Mouse (Mus musculus) small intestine, adult 2 months (tissue): ENCODE results near the gene Slc12a5. TPM values are rescaled to one million over a fixed set of nuclear protein-coding genes. Genes with fewer than 3 reads are reported as not detected.

Source experiments
- H3K27ac ChIP-seq: fragments of 200-500 bp; 2 replicates; pipeline ENCODE4 v1.5.1; 2012; ENCODE audit warnings: low read depth, low read length, control low read depth, inconsistent platforms; ENCODE audit not compliant: insufficient read depth
- H3K27me3 ChIP-seq: fragments of 200-500 bp; 2 replicates; pipeline ENCODE4 v1.6.1; 2012; ENCODE audit warnings: mild to moderate bottlenecking, moderate library complexity, low read length, inconsistent platforms; ENCODE audit not compliant: control insufficient read depth, insufficient read depth
- H3K36me3 ChIP-seq: fragments of 200-500 bp; 2 replicates; pipeline ENCODE4 v1.6.1; 2012; ENCODE audit warnings: mild to moderate bottlenecking, low read length, control low read depth, inconsistent platforms; ENCODE audit not compliant: control insufficient read depth, insufficient read depth
- H3K4me1 ChIP-seq: fragments of 200-500 bp; 2 replicates; pipeline ENCODE4 v1.6.1; 2012; ENCODE audit warnings: low read length, inconsistent platforms, mixed read lengths; ENCODE audit not compliant: control insufficient read depth, insufficient read depth, insufficient read length
- H3K4me3 ChIP-seq: fragments of 200-500 bp; 2 replicates; pipeline ENCODE4 v1.5.1; 2012; ENCODE audit warnings: low read depth, mild to moderate bottlenecking, control low read depth, inconsistent platforms, low read length, moderate library complexity
- CTCF ChIP-seq: fragments of 200-500 bp; IDR thresholded peaks from 2 replicates; pipeline ENCODE4 v1.5.1; 2012; ENCODE audit warnings: low read depth, mild to moderate bottlenecking, control low read depth, inconsistent platforms, low read length, moderate library complexity, mixed read lengths; ENCODE audit not compliant: insufficient replicate concordance, insufficient read length; ENCODE audit errors: extremely low read depth
- POLR2A ChIP-seq: fragments of 200-500 bp; IDR thresholded peaks from 2 replicates; pipeline ENCODE4 v1.6.1; 2012; ENCODE audit warnings: low read depth, mild to moderate bottlenecking, control low read depth, inconsistent platforms, low read length, moderate library complexity
- WGBS: fragments of 180-500 bp; shearing (Covaris S2); methylation state at CpG from one replicate; pipeline ENCODE4 v1.1.7; 2018; 5-methylcytosine and 5-hydroxymethylcytosine counted together
- polyA plus RNA-seq: library from polyadenylated mRNA; depleted of rRNA; stranded (reverse); fragments of >200 nt; gene quantifications from 2 replicates; pipeline ENCODE4 v1.2.3, GENCODE M21; 2012

The Slc12a5 gene
- polyA plus RNA-seq, 1 experiment = 0.60 TPM

DNA sequence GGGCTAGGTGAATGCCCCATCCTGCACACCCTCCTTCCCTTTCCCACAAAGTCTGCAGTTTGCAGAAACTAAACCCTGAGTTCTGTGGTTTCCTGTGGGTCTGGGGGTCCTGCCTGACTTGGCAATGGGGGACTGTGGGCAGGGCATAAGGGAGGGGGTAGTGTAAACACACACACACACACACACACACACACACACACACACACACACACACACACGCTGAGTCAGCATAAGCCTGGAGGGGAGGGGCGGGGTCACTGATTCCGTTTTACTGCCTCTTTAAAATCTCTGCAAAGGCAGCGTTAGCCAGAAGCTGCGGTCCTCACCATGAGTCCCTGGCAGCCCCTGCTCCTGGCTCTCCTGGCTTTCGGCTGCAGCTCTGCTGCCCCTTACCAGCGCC is 12.7 kb upstream of the Slc12a5 start:
- Histone ChIP-seq H3K36me3 (no peaks in the 10 kb centered on the region), H3K4me3 (peak overlapping the region; percentile 43), H3K27me3 (peaks cover 31% of the 10 kb centered on the region), H3K27ac (no peak overlapping the region), H3K4me1 (no peaks in the 10 kb centered on the region; the same call in 1 of the 2 replicates)
- WGBS = 6% methylated on average over 7 of the region's 7 CpGs
- TF ChIP-seq CTCF (no peak), POLR2A (no peak)

DNA sequence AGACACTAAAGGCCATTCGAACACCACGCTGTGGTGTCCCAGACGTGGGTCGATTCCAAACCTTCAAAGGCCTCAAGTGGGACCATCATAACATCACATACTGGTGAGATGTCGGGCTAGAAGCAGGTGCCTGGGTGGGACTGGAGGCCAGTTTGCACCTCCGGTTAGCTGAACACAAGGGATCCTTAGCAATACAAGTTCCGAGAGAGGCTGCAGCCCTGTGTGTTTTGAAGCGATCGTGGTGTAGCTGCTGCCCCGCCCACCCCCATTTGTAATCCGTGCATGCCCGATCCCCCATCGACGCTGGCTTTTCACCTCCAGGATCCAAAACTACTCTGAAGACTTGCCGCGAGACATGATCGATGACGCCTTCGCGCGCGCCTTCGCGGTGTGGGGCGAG is 11.6 kb upstream of the Slc12a5 start:
- TF ChIP-seq CTCF (no peak), POLR2A (no peak)
- H3K36me3 ChIP-seq = no peaks in the 10 kb centered on the region
- peaks cover 34% of the 10 kb centered on the region for H3K27me3 ChIP-seq
- peak overlapping the region; percentile 43 for H3K4me3 ChIP-seq
- no peak overlapping the region for H3K27ac ChIP-seq
- 13% methylated on average over 25 of the region's 25 CpGs for whole genome bisulfite sequencing
- H3K4me1 ChIP-seq = no peaks in the 10 kb centered on the region; the same call in 1 of the 2 replicates

DNA sequence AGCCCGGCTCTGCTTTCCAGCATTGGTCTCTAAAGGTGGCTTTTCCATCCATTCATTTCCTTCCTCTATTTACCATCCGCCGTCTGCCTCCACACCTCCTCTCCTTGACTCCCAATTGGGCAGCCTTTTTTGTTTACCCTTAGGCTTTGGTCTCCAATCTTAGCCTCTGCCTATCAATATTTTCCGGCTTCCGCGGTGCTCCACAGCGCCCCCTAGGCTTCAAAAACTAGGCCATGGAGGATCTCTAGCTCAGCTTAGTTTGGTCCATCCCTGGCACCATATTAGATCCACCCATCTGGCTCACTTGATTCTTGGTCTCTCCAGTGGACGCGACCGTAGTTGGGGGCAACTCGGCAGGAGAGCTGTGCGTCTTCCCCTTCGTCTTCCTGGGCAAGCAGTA is 10.1 kb upstream of the Slc12a5 start:
- Histone ChIP-seq H3K4me3 (peak overlapping the region; percentile 43), H3K27me3 (peaks cover 37% of the 10 kb centered on the region), H3K36me3 (no peaks in the 10 kb centered on the region), H3K4me1 (no peaks in the 10 kb centered on the region; the same call in 1 of the 2 replicates), H3K27ac (no peak overlapping the region)
- TF ChIP-seq CTCF = peak; percentile 62; the same call in 1 of the 2 replicates
- TF ChIP-seq POLR2A = no peak
- 24% methylated on average over 13 of the region's 13 CpGs for WGBS

DNA sequence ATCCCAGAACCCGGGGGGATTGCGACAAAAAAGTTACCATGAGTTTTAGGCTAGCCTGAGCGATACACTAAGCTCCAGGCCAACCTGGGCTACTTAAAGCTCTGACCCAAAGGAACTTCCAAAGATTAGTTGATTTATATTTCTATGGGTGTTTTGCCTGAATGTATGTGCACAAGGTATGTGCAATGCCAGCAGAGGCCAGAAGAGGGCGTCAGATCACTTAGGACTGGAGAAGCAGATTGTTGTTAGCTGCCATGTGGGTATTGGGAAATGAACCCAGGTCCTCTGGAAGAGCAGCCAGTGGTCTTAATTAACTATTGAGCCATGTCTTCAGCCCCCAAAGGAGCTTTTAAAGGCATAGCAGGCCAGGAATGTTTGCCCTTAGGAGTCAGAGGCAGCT is 8.9 kb upstream of the Slc12a5 start:
- H3K27me3 ChIP-seq = peaks cover 37% of the 10 kb centered on the region
- no peaks in the 10 kb centered on the region; the same call in 1 of the 2 replicates for H3K4me1 ChIP-seq
- H3K36me3 ChIP-seq = no peaks in the 10 kb centered on the region
- 81% methylated on average over 4 of the region's 4 CpGs for WGBS
- no peak overlapping the region for H3K27ac ChIP-seq
- no peak overlapping the region for H3K4me3 ChIP-seq
- TF ChIP-seq POLR2A (no peak), CTCF (no peak)

DNA sequence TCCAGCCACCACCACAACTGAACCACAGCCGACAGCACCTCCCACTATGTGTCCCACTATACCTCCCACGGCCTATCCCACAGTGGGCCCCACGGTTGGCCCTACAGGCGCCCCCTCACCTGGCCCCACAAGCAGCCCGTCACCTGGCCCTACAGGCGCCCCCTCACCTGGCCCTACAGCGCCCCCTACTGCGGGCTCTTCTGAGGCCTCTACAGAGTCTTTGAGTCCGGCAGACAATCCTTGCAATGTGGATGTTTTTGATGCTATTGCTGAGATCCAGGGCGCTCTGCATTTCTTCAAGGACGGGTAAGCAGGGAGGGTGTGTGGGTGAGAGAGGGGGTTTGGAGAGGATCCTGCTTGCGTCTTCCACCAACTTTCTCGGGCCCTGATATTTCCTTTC is 8.2 kb upstream of the Slc12a5 start:
- no peak overlapping the region for H3K4me3 ChIP-seq
- peaks cover 37% of the 10 kb centered on the region for H3K27me3 ChIP-seq
- TF ChIP-seq POLR2A (no peak), CTCF (no peak)
- H3K27ac ChIP-seq = no peak overlapping the region
- 38% methylated on average over 13 of the region's 13 CpGs for WGBS
- no peaks in the 10 kb centered on the region; the same call in 1 of the 2 replicates for H3K4me1 ChIP-seq
- H3K36me3 ChIP-seq = no peaks in the 10 kb centered on the region

DNA sequence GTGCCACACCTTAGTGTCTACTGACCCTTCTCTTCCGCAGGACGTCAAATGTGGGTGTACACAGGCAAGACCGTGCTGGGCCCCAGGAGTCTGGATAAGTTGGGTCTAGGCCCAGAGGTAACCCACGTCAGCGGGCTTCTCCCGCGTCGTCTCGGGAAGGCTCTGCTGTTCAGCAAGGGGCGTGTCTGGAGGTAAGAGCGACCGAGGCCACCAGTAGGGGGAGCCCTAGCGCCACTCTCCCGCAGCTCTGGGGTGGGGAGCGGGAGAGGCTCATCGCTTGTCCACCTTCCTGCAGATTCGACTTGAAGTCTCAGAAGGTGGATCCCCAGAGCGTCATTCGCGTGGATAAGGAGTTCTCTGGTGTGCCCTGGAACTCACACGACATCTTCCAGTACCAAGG is 7.4 kb upstream of the Slc12a5 start:
- peaks cover 35% of the 10 kb centered on the region for H3K27me3 ChIP-seq
- no peak overlapping the region for H3K27ac ChIP-seq
- H3K4me3 ChIP-seq = no peak overlapping the region
- H3K36me3 ChIP-seq = no peaks in the 10 kb centered on the region
- TF ChIP-seq POLR2A (no peak), CTCF (peak; percentile 85)
- WGBS = 3% methylated on average over 21 of the region's 21 CpGs
- no peaks in the 10 kb centered on the region; the same call in 1 of the 2 replicates for H3K4me1 ChIP-seq

DNA sequence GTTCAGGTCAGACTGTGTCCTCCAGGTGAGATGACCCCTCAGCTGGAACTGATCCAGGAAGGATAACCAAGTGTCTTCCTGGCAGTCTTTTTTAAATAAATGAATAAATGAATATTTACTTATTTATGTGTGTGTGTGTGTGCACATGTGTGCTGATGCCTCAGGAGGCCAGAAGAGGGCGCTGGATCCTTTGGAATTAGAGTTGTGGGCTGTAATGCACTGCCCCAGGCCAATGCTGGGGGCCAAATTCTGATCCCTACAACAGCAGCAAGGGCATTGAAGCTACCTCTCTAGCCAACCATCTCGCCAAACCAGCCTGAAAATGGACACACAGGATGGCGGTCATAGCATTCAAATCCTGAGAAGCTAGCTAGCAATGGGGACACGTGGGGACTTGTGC is 4.9 kb upstream of the Slc12a5 start:
- Histone ChIP-seq H3K36me3 (no peaks in the 10 kb centered on the region), H3K4me3 (no peak overlapping the region), H3K27ac (no peak overlapping the region), H3K27me3 (peaks cover 10% of the 10 kb centered on the region; the same call in 1 of the 2 replicates), H3K4me1 (0 out of 2 replicates have a peak, but pooled peaks cover 2% of the 10 kb centered on the region)
- TF ChIP-seq CTCF = no peak
- no peak for TF ChIP-seq POLR2A
- 66% methylated on average over 4 of the region's 4 CpGs for WGBS

DNA sequence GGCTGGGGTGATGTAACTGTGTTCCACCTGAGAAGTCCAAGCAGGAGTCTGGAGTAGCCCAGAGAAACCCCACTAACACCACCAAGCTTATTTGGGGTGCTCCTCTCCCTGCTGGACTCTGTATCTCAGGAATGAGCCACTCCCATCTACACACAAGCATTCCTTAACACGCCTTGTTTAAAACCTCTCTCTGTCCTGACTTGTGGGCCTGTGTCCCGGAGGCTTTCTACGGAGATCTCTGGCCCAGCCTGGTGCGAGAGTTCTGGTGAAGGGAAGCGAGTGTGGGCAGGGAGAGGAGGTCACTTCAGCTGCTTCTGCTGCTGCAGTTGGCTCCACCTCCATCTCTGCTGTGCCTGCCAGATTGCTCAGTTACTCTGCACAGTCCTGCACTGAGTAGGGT is 4.4 kb upstream of the Slc12a5 start:
- Histone ChIP-seq H3K36me3 (no peaks in the 10 kb centered on the region), H3K27me3 (peaks cover 8% of the 10 kb centered on the region; the same call in 1 of the 2 replicates), H3K4me3 (no peak overlapping the region), H3K4me1 (peaks cover 5% of the 10 kb centered on the region; the same call in 1 of the 2 replicates), H3K27ac (no peak overlapping the region)
- WGBS = 38% methylated on average over 5 of the region's 5 CpGs
- TF ChIP-seq CTCF (no peak), POLR2A (no peak)
